Mouse (Mus musculus) E14TG2a.4 (cell line): Measurements from ENCODE around the gene Nipsnap1.

Experiments used
- H3K27me3 ChIP-seq: 2 replicates; pipeline ENCODE4 v1.6.1; 2014; ENCODE audit warnings: low read length, control low read depth; ENCODE audit not compliant: insufficient read depth
- H3K36me3 ChIP-seq: 2 replicates; pipeline ENCODE4 v1.6.1; 2014; ENCODE audit warnings: low read length, control low read depth; ENCODE audit not compliant: insufficient read depth
- H3K4me1 ChIP-seq: replicated peaks from 2 replicates; pipeline ENCODE4 v1.6.1; 2014; ENCODE audit warnings: low read depth, low read length, control low read depth
- H3K4me3 ChIP-seq: replicated peaks from 2 replicates; pipeline ENCODE4 v1.5.1; 2014; ENCODE audit warnings: mild to moderate bottlenecking, low read length
- H3K9me3 ChIP-seq: 2 replicates; pipeline ENCODE4 v1.6.1; 2014; ENCODE audit warnings: low read length, control low read depth
- CTCF ChIP-seq: conservative IDR thresholded peaks from 2 replicates; pipeline ENCODE4 v1.5.1; 2014; ENCODE audit warnings: low read length
- NANOG ChIP-seq: IDR thresholded peaks from 2 replicates; pipeline ENCODE4 v1.6.1; 2014; ENCODE audit warnings: borderline replicate concordance, low read length, mixed read lengths
- POU5F1 ChIP-seq: IDR thresholded peaks from 2 replicates; pipeline ENCODE4 v1.6.1; 2014; ENCODE audit warnings: low read length, borderline replicate concordance

The Nipsnap1 gene

DNA sequence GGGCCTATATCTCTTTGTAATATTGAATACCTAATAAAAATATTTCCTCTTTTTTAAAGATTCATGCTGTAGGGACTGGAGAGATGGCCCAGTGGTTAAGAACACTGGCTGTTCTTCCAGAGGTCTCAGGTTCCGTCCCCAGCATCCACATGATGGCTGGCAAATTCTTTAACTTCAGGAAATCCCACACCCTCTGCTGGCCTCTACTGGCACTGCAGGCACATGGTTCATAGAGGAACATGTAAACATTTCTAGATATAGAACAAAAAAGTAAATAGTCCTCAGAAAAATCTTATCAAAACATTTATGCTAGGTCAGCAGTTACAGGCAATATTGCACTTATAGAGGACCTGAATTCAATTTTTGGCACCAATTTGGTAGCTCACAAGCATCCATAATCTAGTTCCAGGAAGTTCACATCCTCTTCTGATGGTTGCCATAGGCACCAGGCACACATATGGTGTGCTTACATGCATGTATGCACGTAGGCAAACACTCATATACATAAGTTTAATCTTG lies 11.7 kb downstream of the Nipsnap1 start:
- Histone ChIP-seq H3K9me3 (no peaks in the 10 kb centered on the region), H3K4me3 (no peak overlapping the region), H3K27me3 (no peaks in the 10 kb centered on the region), H3K4me1 (peaks cover 46% of the 10 kb centered on the region), H3K36me3 (peaks cover 80% of the 10 kb centered on the region)
- no peak for TF ChIP-seq POU5F1
- peak; percentile 83 for TF ChIP-seq CTCF

DNA sequence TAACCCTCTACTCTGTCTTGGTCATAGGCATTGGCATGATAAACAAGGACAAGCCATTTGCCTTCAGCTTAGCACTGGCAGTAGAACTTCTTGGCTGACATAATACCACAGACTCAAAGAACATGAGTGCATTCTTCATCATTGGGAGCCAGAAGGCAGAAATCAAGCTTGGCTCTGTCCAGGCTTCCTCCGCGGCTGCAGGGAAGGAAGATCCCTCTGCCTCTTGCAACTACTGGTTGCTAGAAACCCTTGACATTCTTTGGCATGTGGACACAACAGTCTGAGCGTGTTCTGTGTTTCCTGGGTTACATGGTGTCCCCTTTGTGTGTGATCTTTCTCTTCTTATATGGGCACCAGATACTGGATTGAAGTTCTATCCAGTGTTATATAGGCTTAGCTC lies 13.2 kb downstream of the Nipsnap1 start:
- TF ChIP-seq CTCF = no peak
- no peak for TF ChIP-seq NANOG
- TF ChIP-seq POU5F1 = no peak
- H3K36me3 ChIP-seq = peaks cover 84% of the 10 kb centered on the region
- H3K4me3 ChIP-seq = no peak overlapping the region
- H3K9me3 ChIP-seq = no peaks in the 10 kb centered on the region
- no peaks in the 10 kb centered on the region for H3K27me3 ChIP-seq
- peaks cover 30% of the 10 kb centered on the region for H3K4me1 ChIP-seq

DNA sequence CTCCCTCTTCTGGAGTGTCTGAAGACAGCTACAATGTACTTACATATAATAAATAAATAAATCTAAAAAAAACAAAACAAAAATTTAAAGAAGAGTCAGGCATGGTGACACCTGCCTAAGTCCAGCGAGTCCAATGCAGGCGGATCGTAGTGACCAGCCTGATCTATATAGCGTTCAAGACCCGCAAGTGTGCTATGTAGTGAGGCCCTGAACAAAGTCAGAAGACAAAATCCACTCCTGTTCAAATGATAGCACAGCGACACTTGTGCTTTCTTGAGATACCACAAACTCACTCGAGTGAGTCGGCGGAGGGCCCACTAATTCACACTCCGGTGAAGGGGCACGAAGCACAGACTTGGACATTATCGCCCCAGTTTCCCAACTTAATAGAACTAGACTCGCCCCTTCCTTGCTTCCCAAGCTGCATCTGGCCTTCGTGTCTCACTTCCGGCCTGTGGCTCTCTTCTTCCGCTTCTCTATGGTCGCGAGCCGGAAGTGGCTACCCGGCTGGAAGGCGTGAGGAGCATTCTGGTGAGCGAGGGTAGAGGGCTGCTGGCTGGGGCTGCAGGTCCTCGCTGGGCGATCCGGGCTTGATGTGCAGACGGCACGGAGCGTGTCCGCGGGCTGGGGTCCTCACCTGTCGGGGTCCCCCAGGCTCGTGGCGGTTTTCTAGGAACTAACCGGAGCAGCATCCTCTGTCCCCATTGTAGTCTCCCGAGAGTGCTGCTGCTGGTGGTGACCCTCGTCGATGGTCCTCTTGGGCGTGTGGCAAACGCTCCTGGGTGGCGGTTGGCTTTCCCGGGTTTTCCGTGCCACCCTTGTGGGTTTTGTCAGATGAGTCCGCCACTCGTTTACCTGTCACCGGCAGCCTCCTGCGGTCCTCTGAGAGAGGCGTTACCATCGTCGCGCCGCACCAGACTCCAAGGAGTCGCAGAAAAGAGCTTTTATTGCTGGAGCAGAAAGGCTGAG lies 21.4 kb downstream of the Nipsnap1 start, which contains the start of gene Thoc5:
Gene Thoc5, plus strand, starts transcription at position 473 of the 969 bp plus-strand sequence.
- Histone ChIP-seq H3K27me3 (no peaks in the 10 kb centered on the region), H3K9me3 (no peaks in the 10 kb centered on the region), H3K4me1 (peaks cover 36% of the 10 kb centered on the region), H3K4me3 (peak within 1 kb of the TSS; percentile 97), H3K36me3 (peaks cover 42% of the 10 kb centered on the region)
- TF ChIP-seq POU5F1 (no peak), NANOG (no peak), CTCF (no peak)

DNA sequence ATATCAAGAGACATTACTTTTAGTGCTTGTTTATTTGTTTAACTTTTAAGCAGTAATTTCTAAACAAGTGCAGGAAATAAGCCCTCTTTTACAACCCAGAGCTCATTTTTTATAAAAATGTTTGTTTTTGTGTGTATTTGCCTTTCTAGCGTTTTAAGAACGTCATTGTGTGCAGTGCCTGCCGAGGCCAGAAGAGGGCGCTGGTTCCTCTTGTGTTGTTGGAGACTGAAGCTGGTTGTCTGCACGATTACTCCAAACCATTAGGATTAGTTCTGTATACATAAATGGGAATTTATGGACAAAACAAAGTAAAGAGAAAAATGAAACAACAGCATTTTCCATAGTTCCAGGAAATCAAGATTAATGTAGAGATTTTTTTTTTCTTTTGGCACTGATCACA lies 26.7 kb downstream of the Nipsnap1 start:
- Histone ChIP-seq H3K9me3 (no peaks in the 10 kb centered on the region), H3K4me1 (peaks cover 40% of the 10 kb centered on the region), H3K36me3 (peaks cover 47% of the 10 kb centered on the region), H3K27me3 (no peaks in the 10 kb centered on the region), H3K4me3 (peak overlapping the region; percentile 59; the same call in 1 of the 2 replicates)
- TF ChIP-seq CTCF = peak; percentile 98
- no peak for TF ChIP-seq POU5F1

DNA sequence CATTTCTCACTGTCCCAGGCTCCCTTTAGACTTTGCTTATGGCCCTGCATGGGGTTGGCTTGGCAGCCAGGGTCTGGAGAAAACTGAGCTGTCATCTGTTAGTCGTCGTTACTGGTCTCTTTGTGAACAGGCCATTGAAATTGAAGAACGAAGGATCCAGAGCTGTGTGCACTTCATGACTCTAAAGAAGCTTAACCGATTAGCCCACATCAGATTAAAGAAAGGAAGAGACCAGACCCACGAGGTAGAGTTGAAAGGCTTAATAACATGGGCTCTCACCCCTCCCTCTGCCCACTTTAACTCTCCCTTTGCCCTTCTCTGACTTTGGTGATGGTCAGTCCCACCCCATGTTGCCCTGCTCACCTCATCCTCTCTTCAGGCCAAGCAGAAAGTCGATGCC lies 28.2 kb downstream of the Nipsnap1 start:
- no peak overlapping the region for H3K4me3 ChIP-seq
- no peak for TF ChIP-seq NANOG
- TF ChIP-seq POU5F1 = no peak
- no peak for TF ChIP-seq CTCF
- peaks cover 58% of the 10 kb centered on the region for H3K36me3 ChIP-seq
- no peaks in the 10 kb centered on the region for H3K9me3 ChIP-seq
- peaks cover 31% of the 10 kb centered on the region for H3K4me1 ChIP-seq
- no peaks in the 10 kb centered on the region for H3K27me3 ChIP-seq

DNA sequence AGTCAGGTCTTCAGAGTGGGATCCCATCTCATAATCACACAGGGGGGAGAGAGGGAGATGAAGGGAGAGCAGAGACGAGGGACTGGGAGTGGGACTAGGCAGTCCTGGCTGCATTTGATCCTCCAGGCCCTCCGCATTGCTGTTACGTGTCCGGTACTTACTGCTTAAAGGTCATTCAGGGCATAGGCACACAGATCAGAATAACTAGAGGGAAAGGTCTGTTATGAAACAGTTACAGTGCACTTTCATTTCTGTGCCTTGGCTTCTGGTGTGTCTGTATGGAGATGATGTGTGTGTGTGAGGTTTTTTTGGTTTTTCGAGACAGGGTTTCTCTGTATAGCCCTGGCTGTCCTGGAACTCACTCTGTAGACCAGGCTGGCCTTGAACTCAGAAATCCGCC lies 32.5 kb downstream of the Nipsnap1 start:
- no peak for TF ChIP-seq POU5F1
- Histone ChIP-seq H3K36me3 (peaks cover 86% of the 10 kb centered on the region), H3K4me1 (no peaks in the 10 kb centered on the region)

DNA sequence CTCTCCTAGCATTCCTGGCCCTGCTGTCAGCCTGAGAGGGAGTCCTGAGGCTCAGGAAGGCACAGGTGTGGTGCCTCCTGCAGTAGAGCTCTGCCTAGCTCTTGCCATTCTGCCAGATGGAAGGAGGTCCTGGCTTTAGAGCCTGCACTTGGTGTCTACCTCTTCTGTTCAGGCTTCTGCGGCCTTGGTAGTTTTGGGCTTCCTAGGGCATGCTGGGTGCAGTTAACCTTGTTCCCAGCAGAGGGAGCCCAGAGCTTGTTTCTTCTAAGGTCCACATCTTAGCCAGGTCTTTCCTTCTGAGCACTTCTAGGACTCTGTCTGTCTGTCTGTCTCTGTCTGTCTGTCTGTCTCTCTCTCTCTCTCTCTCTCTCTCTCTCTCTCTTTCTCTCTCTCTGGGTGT lies 42.3 kb downstream of the Nipsnap1 start:
- peaks cover 12% of the 10 kb centered on the region; the same call in 1 of the 2 replicates for H3K4me1 ChIP-seq
- peaks cover 93% of the 10 kb centered on the region for H3K36me3 ChIP-seq
- no peak overlapping the region for H3K4me3 ChIP-seq
- TF ChIP-seq POU5F1 (no peak), CTCF (peak; percentile 90)
- no peaks in the 10 kb centered on the region for H3K27me3 ChIP-seq
- no peaks in the 10 kb centered on the region for H3K9me3 ChIP-seq

More for the DNA sequence above, 32.5 kb downstream of the Nipsnap1 start:
- H3K9me3 ChIP-seq = no peaks in the 10 kb centered on the region
- no peak overlapping the region for H3K4me3 ChIP-seq
- no peaks in the 10 kb centered on the region for H3K27me3 ChIP-seq

DNA sequence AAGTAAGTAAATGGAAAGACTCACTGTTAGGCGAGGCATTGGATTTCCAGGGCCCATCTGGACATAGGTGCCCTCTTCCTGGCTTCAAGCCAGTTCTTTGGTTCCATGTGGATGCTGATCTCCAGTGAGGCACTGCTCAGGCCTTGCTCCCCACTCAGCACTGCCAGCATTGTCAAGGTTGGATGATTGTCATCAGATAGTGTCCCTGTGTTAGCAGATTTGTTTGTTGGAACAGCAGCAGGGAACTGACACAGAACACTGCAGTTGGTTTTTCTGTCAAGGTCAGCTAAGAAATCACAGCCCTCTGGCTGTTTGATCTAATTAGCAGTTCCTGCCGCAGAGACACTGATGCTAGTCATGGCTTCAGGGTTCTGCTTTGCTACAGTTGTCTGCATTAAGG lies 47.5 kb downstream of the Nipsnap1 start:
- Histone ChIP-seq H3K9me3 (no peaks in the 10 kb centered on the region), H3K4me3 (no peak overlapping the region), H3K4me1 (no peaks in the 10 kb centered on the region), H3K36me3 (peaks cover 98% of the 10 kb centered on the region), H3K27me3 (no peaks in the 10 kb centered on the region)
- TF ChIP-seq CTCF (no peak), POU5F1 (no peak), NANOG (no peak)
